Mouse (Mus musculus) heart, embryonic 10.5 days (tissue): ENCODE data around the gene Syt2. TPM values are rescaled to one million over a fixed set of nuclear protein-coding genes. Genes with fewer than 3 reads are reported as not detected.
A peak's percentile ranks its signal among the peaks of the same experiment; 100 is the strongest.

Source experiments
- DNase-seq: peaks from one replicate; pipeline ENCODE4 v3.0.0-alpha.2; 2017; ENCODE audit warnings: low spot score
- H3K27ac ChIP-seq: fragments of 300-500 bp; sonication (generic); 2 replicates; pipeline ENCODE4 v1.5.1; 2016; ENCODE audit warnings: mild to moderate bottlenecking
- H3K27me3 ChIP-seq: fragments of 300-500 bp; sonication (generic); 2 replicates; pipeline ENCODE4 v1.6.1; 2016; ENCODE audit warnings: mild to moderate bottlenecking; ENCODE audit not compliant: poor library complexity, insufficient read depth, severe bottlenecking
- H3K36me3 ChIP-seq: fragments of 300-500 bp; sonication (generic); 2 replicates; pipeline ENCODE4 v1.6.1; 2016; ENCODE audit warnings: mild to moderate bottlenecking, moderate library complexity
- H3K4me1 ChIP-seq: fragments of 300-500 bp; sonication (generic); 2 replicates; pipeline ENCODE4 v1.6.1; 2016; ENCODE audit warnings: mild to moderate bottlenecking
- H3K4me3 ChIP-seq: fragments of 300-500 bp; sonication (generic); 2 replicates; pipeline ENCODE4 v1.5.1; 2016; ENCODE audit warnings: mild to moderate bottlenecking, moderate library complexity
- H3K9me3 ChIP-seq: fragments of 300-500 bp; sonication (generic); 2 replicates; pipeline ENCODE4 v1.6.1; 2016; ENCODE audit warnings: mild to moderate bottlenecking, moderate library complexity
- WGBS: fragments of 180-500 bp; shearing (Covaris S2); methylation state at CpG from one replicate; pipeline ENCODE4 v1.1.7; 2016; 5-methylcytosine and 5-hydroxymethylcytosine counted together
- polyA plus RNA-seq: library from polyadenylated mRNA; unstranded; fragments of >200 nt; fragmentation: Nextera tagmentation; extraction: Ambion mirVana; gene quantifications from 2 replicates; pipeline ENCODE4 v1.2.1, GENCODE M21; 2016

Syt2 gene
- polyA plus RNA-seq, 1 experiment from 2014 or later = 0.29 TPM

DNA sequence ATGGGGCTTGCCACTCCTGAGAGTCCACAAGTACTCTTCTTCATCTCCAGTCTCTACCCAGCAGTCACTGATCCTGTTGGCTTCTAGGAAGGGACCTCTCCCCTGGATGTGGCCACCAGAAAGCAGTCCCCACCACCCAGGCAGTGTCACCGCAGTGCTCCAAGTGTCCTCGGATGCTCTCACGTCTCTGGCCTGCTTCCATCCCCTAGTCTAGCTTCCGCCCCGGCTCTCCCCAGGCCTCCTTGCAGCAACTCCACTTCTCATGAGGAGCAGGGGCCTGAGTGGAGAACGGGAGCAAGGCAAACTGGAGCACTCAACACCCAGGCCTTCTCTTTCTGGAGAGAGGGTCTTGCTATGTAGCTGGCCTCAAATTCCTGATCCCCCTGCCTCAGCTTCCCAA is 112.7 kb downstream of the Syt2 start:
- 0 out of 2 replicates have a peak overlapping the region, but pooled peaks have one; percentile 36 for H3K27ac ChIP-seq
- WGBS = 83% methylated on average over 6 of the region's 6 CpGs
- DNase-seq = no peak
- peaks cover 56% of the 10 kb centered on the region for H3K36me3 ChIP-seq
- H3K4me3 ChIP-seq = no peak overlapping the region
- H3K27me3 ChIP-seq = no peaks in the 10 kb centered on the region
- peaks cover 33% of the 10 kb centered on the region for H3K4me1 ChIP-seq
- no peaks in the 10 kb centered on the region for H3K9me3 ChIP-seq

- no peak for DNase-seq
- Histone ChIP-seq H3K27me3 (no peaks in the 10 kb centered on the region), H3K4me1 (peaks cover 33% of the 10 kb centered on the region; the same call in 1 of the 2 replicates), H3K9me3 (no peaks in the 10 kb centered on the region), H3K36me3 (peaks cover 60% of the 10 kb centered on the region), H3K27ac (no peak overlapping the region), H3K4me3 (no peak overlapping the region)
- 83% methylated on average over 5 of the region's 5 CpGs for WGBS
These were observed 114.2 kb downstream of the Syt2 start for GRCm38 (mm10) chr1:134760642-134761041.

GRCm38 (mm10) chr1:134761534-134761933 is 115.1 kb downstream of the Syt2 start:
- peaks cover 25% of the 10 kb centered on the region; the same call in 1 of the 2 replicates for H3K4me1 ChIP-seq
- no peaks in the 10 kb centered on the region for H3K9me3 ChIP-seq
- no peaks in the 10 kb centered on the region for H3K27me3 ChIP-seq
- H3K4me3 ChIP-seq = no peak overlapping the region
- DNase-seq = no peak
- H3K36me3 ChIP-seq = peaks cover 62% of the 10 kb centered on the region
- no peak overlapping the region for H3K27ac ChIP-seq
- 77% methylated on average over 7 of the region's 7 CpGs for WGBS

DNA sequence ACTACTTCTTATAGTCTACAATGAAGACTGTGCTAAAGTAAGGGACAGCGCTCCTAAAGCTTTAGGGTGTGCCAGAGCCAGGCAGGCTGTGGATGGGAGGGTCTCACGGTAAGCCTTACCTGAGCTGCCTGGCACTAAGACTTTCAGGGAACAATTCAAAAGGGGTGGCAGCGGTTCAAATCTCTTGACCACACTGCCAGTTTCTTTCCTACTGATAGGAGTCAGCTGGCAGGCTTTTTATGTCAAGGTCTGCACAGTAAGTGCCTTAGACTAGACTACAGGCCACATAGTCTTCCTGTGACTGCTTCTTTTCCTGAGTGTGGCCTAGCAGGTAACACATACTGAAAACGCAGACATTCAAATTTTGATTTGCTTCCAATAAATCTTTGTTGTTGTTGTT is 116.8 kb downstream of the Syt2 start:
- DNase-seq = no peak
- no peak overlapping the region for H3K27ac ChIP-seq
- WGBS = 91% methylated on average over 4 of the region's 4 CpGs
- H3K36me3 ChIP-seq = peaks cover 63% of the 10 kb centered on the region
- no peak overlapping the region for H3K4me3 ChIP-seq
- no peaks in the 10 kb centered on the region for H3K27me3 ChIP-seq
- peaks cover 20% of the 10 kb centered on the region; the same call in 1 of the 2 replicates for H3K4me1 ChIP-seq
- no peaks in the 10 kb centered on the region for H3K9me3 ChIP-seq

DNA sequence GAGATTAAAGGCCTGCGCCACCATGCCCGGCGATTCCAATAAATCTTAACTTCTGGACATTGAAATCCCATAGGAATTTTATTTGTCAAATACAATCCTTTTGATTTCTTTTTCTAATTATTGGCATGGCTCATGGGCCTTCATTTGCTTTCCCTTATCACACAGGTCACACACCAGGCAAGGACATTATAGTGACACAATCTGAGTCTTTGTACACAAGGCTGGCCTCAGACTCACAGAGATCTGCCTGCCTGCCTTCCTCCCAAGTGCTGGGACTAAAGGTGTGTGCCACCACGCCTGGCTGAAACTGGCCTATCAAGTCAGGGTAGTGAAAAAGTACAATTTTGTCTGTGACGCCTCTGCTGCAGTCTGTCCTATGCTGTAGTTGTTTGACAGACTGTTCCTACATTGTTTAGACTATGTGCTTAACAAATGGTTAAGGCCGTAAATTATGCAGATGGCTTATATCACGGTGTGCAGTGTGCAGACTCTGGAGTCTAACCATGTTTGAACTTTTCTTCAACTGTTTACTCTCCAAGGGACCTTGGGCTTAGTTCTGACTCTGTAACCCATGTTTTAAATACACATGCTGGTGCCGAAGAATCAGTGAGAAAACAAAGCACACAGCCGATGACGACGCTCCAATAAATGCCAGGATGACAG is 117.4 kb downstream of the Syt2 start:
- Histone ChIP-seq H3K27me3 (no peaks in the 10 kb centered on the region), H3K4me1 (peaks cover 20% of the 10 kb centered on the region; the same call in 1 of the 2 replicates), H3K9me3 (no peaks in the 10 kb centered on the region), H3K27ac (no peak overlapping the region), H3K4me3 (no peak overlapping the region), H3K36me3 (peaks cover 66% of the 10 kb centered on the region)
- DNase-seq = no peak
- 91% methylated on average over 11 of the region's 11 CpGs for WGBS

GRCm38 (mm10) chr1:134764831-134765458 is 118.5 kb downstream of the Syt2 start:
- WGBS = 62% methylated on average over 7 of the region's 7 CpGs

DNA sequence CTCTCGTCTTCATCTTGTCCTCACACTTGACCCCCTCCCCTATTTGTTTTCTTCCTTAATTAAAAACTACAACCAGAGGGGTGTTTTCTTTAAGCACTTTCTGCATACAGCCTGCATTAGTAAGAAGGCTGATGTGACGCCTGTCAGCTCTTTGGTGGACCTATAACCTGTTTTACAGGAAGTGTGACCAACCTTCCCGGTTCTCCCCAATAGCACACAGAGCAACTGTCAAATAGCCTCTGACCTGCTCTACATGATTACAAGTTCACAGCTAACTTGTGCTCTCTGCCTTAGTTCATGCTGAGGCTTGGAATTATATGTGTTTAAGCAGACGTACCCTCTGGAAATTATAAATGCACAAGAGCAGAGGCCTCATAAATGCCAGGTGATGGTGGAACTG is 120.0 kb downstream of the Syt2 start:
- Histone ChIP-seq H3K4me1 (peaks cover 19% of the 10 kb centered on the region), H3K36me3 (peaks cover 65% of the 10 kb centered on the region), H3K27ac (no peak overlapping the region), H3K9me3 (no peaks in the 10 kb centered on the region), H3K4me3 (no peak overlapping the region), H3K27me3 (no peaks in the 10 kb centered on the region)
- 85% methylated on average over 4 of the region's 4 CpGs for WGBS
- DNase-seq = peak; percentile 22

More at GRCm38 (mm10) chr1:134764831-134765458, 118.5 kb downstream of the Syt2 start:
- Histone ChIP-seq H3K27ac (peak overlapping the region; percentile 49), H3K27me3 (no peaks in the 10 kb centered on the region), H3K9me3 (no peaks in the 10 kb centered on the region), H3K4me3 (no peak overlapping the region), H3K4me1 (peaks cover 16% of the 10 kb centered on the region; the same call in 1 of the 2 replicates), H3K36me3 (peaks cover 65% of the 10 kb centered on the region)
- no peak for DNase-seq

DNA sequence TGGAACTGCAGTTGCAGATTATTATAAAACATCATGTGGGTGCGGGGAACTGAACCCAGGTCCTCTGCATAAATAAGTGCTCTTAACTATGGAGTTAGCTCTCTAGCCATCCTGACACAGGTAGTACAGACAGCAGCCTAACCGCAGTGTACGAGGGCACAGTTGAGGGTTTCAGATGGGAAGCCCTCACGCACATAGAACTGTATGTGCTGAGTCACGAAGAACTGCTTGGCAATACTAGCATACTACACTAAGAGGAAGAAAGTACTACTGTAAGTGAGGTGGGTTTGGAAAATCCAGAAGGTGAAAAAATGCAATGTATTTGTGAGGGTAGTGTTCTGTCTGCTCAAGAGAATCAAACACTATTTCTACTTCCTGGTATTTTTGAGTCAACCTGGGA is 123.8 kb downstream of the Syt2 start:
- Histone ChIP-seq H3K4me1 (peaks cover 32% of the 10 kb centered on the region), H3K9me3 (no peaks in the 10 kb centered on the region), H3K36me3 (peaks cover 77% of the 10 kb centered on the region), H3K27me3 (no peaks in the 10 kb centered on the region), H3K27ac (no peak overlapping the region), H3K4me3 (no peak overlapping the region)
- DNase-seq = peak; percentile 9
- 94% methylated on average over 5 of the region's 5 CpGs for WGBS

DNA sequence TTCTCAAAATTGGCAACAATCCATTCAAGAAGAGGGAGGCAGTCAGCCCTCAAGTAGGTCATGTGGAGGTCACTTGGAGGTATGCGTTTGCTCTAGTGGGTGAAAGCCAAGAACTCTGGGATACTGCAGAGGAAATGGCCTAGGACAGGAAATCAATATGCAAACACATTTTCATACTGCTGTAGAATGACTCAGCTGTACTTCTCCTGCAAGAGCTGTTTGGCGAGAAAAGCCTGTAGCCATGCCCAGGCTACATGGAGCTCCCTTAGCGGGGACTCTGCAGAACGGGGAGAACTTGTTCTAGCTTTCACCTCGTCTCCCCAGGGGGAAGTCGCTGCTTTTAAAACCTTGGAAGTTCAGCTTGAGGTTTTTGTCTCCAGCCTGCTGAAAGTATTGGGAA is 124.9 kb downstream of the Syt2 start:
- Histone ChIP-seq H3K27ac (0 out of 2 replicates have a peak overlapping the region, but pooled peaks have one; percentile 30), H3K27me3 (no peaks in the 10 kb centered on the region)
- WGBS = 73% methylated on average over 6 of the region's 6 CpGs

GRCm38 (mm10) chr1:134771999-134772398 is 125.5 kb downstream of the Syt2 start:
- no peak overlapping the region for H3K27ac ChIP-seq

More for the DNA sequence above, 124.9 kb downstream of the Syt2 start:
- Histone ChIP-seq H3K4me3 (no peak overlapping the region), H3K36me3 (peaks cover 74% of the 10 kb centered on the region), H3K9me3 (no peaks in the 10 kb centered on the region), H3K4me1 (peaks cover 34% of the 10 kb centered on the region)
- DNase-seq = peak; percentile 56

DNA sequence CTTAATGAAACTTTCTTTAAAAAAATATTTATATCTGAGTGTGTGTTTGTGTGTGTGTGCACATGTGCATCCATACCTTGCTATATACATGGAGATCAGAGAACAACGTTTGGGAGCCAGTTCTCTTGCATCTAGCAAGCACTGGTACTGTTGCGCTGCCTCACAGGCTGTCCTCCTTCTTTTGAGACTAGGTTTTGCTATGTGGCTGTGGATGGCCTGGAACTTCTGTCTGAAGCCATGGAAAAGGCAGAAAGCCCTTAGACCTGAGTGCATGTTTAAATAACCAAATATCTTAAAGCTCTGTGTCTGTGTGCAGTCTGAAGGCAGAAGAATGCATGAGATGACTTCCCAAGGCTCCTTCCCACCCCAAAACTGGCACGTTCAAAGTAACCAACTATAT is 126.3 kb downstream of the Syt2 start:
- H3K9me3 ChIP-seq = no peaks in the 10 kb centered on the region
- WGBS = 85% methylated on average over 3 of the region's 3 CpGs
- H3K4me1 ChIP-seq = peaks cover 42% of the 10 kb centered on the region
- no peaks in the 10 kb centered on the region for H3K27me3 ChIP-seq
- DNase-seq = peak; percentile 52
- H3K27ac ChIP-seq = no peak overlapping the region
- peaks cover 71% of the 10 kb centered on the region; the same call in 1 of the 2 replicates for H3K36me3 ChIP-seq
- no peak overlapping the region for H3K4me3 ChIP-seq

More at GRCm38 (mm10) chr1:134771999-134772398, 125.5 kb downstream of the Syt2 start:
- DNase-seq = peak; percentile 68
- Histone ChIP-seq H3K4me1 (peaks cover 35% of the 10 kb centered on the region), H3K27me3 (no peaks in the 10 kb centered on the region), H3K36me3 (peaks cover 76% of the 10 kb centered on the region), H3K9me3 (no peaks in the 10 kb centered on the region), H3K4me3 (no peak overlapping the region)
- WGBS = 86% methylated on average over 7 of the region's 7 CpGs

DNA sequence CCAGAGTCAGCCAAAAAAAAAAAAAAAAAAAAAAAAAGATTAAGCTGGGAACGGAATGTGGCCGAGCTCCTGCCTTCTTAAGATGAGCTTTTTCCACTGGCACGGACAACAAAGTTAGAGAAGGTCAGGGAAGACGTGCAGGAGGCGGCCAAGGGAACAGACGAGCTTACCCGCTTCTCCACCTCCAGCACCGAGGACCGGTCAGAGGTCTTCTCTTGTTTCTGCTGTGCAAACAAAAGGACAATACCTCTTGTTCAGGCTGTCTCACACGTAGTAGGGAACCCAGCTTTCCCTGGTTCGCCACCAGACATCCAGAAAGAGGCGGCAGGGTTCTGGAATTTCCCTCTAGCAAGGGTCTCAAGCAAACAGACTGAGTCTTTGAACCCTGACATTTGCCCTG is 126.8 kb downstream of the Syt2 start:
- peaks cover 68% of the 10 kb centered on the region; the same call in 1 of the 2 replicates for H3K36me3 ChIP-seq

GRCm38 (mm10) chr1:134774247-134774646 is 127.8 kb downstream of the Syt2 start:
- Histone ChIP-seq H3K27me3 (no peaks in the 10 kb centered on the region), H3K9me3 (no peaks in the 10 kb centered on the region), H3K4me1 (peaks cover 48% of the 10 kb centered on the region), H3K27ac (peak overlapping the region; percentile 77), H3K36me3 (peaks cover 58% of the 10 kb centered on the region; the same call in 1 of the 2 replicates), H3K4me3 (no peak overlapping the region)
- WGBS = 72% methylated on average over 2 of the region's 2 CpGs
- DNase-seq = peak; percentile 51

More for the DNA sequence above, 126.8 kb downstream of the Syt2 start:
- 62% methylated on average over 12 of the region's 12 CpGs for WGBS
- H3K27ac ChIP-seq = peak overlapping the region; percentile 42; the same call in 1 of the 2 replicates
- peaks cover 47% of the 10 kb centered on the region for H3K4me1 ChIP-seq
- H3K4me3 ChIP-seq = no peak overlapping the region
- no peaks in the 10 kb centered on the region for H3K27me3 ChIP-seq
- no peaks in the 10 kb centered on the region for H3K9me3 ChIP-seq
- peak; percentile 41 for DNase-seq
